Mouse (Mus musculus) hindlimb bud, embryonic 11.5 days (tissue): ENCODE measurements around the gene Flnc.
"Not testable (repeated sequence)": the region's sequence is repeated elsewhere in the genome, so short reads cannot be mapped to it uniquely, and the experiment has no call there.

Source experiments
- DNase-seq: peaks from one replicate; pipeline ENCODE4 v3.0.0-alpha.2; 2012; ENCODE audit warnings: low read depth, low spot score; ENCODE audit errors: extremely low spot score

Flnc gene

GRCm38 (mm10) chr6:29433038-29433803 is at the start of gene Flnc:
Flnc (plus strand) TSS chr6:29433256.
- DNase-seq = no peak

DNA sequence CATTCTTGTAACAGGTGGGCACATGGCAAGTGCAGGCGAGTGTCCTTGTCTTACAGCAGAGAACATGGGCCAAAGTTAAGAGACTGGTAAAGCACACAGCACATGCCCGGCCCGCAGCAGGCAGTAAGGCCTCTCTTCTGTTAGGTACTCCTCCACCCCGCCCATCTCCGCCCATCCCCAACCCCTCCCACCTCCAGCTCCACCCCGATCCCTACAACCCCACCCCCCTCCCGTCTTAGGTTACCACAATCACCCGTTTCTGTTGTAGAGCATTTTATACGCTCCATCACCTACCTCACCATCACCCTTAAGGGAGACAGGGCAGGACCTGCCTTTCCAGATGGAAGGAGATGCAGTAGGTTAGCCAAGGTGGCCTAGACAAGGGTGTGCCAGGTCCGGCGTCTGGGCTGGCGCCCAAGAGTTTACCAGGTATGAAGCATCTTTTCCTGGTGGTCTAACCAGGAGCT is 45.0 kb upstream of the Flnc start, which contains the start of gene Opn1sw:
Gene Opn1sw, minus strand, starts transcription at position 417 of the 467 bp plus-strand sequence.
- peak; percentile 18 for DNase-seq

DNA sequence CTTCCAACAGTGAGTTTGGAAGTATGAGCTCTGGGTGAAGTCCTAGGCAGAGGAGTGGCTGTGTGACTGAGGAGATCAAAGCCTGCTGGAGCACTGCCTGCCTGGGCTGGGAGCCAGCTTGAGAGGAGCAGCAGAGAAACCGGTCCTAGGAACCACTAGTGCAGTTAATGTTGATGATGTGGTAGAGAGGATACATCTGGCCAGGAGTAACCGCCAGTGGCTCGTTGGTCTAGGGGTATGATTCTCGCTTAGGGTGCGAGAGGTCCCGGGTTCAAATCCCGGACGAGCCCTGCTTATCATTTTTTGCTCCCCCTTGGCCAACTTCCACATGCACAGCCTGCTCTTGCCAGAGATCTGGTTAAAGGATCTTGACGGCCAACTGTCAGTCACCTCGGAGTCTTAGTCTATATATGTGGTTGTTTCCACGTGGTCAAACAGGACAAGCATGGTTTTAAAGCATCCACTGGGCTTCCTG is 44.4 kb upstream of the Flnc start:
- peak; percentile 39 for DNase-seq

- no peak for DNase-seq
Observed at GRCm38 (mm10) chr6:29389425-29389824, 43.6 kb upstream of the Flnc start.

DNA sequence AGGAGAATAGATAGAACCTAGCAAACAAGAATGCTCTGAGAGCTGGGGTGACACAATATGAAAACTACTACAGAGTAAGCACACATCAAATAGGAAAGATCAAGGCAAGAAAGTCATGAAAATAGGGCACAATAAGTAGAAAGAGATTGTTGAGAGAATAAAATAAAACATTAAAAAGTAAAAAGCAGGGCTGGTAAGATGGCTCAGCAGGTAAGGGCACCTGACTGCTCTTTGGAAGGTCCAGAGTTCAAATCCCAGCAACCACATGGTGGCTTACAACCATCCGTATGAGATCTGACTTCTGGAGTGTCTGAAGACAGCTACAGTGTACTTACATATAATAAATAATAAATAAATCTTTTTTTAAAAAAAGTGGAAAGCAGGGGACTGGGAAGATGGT is 42.6 kb upstream of the Flnc start:
- not testable (repeated sequence) for DNase-seq

DNA sequence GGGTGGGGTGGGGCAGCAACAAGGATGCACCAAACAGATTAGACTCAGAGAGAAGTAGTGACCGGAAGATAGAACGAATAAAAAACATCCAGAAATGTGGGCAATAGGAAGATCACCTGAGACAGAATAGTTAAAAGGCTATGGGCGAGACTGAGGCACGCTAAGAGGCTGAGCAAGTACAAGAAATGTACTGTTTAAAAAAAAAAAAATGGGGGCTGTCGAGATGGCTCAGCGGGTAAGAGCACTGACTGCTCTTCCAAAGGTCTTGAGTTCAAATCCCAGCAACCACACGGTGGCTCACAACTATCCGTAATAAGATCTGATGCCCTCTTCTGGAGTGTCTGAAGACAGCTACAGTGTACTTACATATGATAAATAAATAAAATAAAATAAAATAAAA is 41.8 kb upstream of the Flnc start:
- DNase-seq = not testable (repeated sequence)

GRCm38 (mm10) chr6:29391802-29392201 is 41.3 kb upstream of the Flnc start:
- no peak for DNase-seq

DNA sequence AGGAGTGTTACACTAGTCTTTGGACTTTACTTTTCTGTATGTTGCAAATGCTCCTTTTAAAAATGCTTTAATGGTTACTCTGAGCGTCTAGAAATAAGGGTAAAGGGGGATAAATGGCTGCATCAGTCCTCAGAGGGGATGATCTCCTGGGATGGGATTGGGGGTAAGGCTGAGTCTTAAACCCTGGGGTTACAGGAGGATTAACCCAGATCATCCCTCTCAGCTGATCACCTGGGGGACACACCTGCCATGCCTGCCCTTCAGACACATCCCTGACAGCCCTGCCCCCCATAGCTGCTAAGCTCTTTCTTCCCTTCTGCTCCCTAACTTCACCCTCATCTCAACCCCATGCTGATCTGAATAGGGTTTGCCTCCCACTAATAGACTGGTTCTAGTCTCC is 38.8 kb upstream of the Flnc start:
- DNase-seq = no peak

DNA sequence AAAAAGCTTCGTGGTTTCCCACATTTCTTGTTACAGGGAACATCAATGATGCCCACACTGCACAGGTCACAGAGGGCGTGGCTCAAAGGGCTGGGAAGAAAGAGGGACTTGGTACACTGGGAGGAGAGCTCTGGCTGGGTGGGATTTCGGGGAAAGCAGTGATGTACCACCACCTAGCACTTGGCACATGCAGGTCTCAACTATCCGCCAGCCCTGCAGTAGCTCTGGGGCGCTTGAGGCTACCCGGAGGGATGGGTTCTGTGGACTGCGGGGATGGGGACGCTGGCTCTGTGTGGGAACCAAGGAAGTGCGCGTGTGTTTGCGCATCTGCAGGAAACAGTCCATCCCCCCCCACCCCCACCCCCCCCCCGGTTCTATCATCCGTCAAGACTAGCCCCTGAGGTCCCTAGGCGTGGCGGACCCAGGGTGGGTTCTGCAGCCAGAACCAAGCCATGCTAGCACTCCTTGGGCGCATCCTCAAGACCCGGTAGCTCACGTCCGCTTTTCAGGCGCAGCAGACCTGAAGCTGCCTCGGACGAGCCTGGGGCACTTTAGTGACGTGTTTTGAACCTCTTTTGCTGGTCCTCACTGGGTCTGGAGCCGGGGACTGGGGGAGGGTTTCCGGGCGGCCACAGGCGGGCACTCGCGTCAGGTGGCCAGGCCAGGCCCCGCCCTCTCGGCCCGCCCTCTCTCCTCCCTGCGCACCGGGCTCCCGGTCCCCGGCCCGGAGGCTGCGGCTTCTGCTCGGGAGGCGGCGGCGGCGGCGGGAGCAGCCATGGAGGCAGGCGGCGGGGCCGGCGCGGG is 36.9 kb upstream of the Flnc start, which contains the start of gene Ccdc136:
Gene Ccdc136, plus strand, starts transcription at position 400 of the 804 bp plus-strand sequence.
- DNase-seq = no peak

GRCm38 (mm10) chr6:29396714-29397540 is 36.1 kb upstream of the Flnc start:
- DNase-seq = no peak

- DNase-seq = no peak
Observed at GRCm38 (mm10) chr6:29397575-29397974, 35.5 kb upstream of the Flnc start.

GRCm38 (mm10) chr6:29399851-29400250 is 33.2 kb upstream of the Flnc start:
- DNase-seq = no peak

DNA sequence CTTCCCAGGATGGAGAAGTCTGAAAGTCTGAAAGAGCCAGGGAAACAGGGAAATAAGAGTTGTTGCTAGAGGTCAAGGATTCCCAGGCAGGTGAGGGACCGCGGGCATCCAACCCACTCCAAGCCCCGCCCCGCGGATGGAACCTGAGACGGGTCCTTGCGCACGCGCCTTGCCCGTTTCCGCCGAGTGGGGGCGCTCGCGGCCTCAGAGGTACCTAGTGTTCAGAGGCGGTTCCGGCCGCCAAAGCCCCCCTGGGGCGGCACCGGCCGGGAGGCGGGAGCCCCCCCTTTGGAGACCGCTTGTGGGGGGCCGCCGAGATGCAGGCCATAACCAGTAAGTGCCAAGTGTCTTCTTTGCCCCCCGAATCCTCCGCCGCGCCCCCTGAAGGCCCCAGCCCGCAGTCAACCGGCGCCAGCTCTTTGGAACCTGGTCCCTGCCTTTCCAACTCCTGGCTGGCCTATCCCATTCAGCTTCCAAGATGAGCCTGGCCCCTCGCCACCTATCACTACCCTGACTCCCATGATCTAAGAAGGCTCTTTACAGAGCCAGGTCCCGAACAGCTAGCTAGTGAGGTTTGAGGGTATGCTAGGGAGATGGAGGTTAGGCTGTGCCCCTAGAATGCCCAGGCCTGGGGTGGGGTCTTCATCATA is 30.2 kb upstream of the Flnc start:
- no peak for DNase-seq

DNA sequence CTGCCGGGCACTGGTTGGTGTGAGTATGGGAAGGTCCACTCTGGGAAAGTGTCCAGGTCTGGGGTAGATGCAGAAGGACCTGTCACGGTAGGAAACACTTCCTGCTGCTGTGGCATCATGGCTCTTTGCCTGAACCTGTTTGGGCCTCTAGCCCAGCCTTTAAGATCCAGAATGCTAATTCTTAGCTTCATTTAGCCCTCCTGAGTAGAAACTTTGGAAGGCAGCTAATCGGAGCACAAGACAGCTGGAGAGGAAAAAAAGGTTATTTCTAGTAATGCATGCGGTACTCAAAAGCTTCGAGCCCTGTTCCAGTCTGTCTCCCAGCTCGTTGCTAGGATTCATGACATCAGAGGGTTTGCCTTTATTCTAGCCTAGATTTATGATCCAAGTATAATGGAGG is 26.6 kb upstream of the Flnc start:
- DNase-seq = no peak

GRCm38 (mm10) chr6:29415446-29415845 is 17.6 kb upstream of the Flnc start:
- no peak for DNase-seq

DNA sequence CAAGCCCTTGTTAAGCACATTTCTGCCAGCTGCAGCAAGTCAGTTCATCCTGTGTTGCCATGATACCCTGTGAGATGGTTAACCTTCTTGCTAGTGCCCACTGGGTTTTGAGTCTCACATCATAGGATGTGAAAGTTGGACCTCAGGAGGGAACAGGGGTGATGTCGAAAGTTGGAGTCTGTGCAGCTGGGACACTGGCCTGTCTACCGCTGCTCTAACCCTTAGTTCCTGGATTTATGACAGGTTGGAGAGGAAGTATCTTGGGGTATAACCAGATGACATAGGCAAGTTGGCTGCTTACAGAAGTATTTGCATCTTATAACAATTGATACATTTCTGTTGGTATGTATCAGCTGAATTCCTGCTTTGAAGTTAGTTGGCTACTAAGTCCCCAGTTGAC is 12.5 kb upstream of the Flnc start:
- no peak for DNase-seq

GRCm38 (mm10) chr6:29425118-29425517 is 7.9 kb upstream of the Flnc start:
- no peak for DNase-seq

DNA sequence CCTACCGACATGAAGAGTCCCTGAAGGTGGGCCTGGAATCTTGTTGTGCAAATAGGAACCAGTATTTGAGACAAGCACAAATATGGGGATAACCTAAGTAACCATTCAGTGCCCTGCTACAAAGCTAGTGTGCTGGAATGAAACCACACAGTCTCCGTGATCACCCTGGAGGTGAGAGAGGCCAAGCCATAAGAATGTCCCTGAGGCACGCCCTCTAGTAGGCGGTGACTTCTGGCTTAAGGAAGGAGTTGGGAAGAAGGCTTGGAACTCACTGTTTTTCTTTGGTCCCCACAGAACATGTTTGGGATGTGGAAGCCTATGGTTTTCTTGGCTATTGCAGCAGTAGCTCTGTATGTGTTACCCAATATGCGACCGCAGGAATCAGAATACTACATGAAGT is 6.7 kb upstream of the Flnc start:
- DNase-seq = no peak

DNA sequence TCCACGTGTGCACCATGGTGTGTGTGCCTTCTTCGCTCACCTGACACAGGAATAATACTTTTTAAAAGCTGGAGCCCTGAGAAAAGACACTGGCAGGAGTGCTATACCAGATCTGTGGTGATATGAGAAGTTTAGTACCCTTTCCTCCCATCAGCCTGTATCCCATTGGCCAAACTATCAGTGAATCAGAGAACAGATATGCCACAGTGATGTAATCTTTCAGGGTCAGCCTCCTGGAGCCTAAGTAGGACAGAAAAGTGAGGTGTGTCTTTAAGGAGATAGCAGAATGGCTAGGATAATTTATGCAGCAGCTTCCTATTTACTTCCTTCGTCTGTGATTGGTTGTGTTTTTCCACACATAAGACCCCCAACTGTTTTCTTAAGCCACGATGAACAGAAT is 4.9 kb upstream of the Flnc start:
- no peak for DNase-seq

- no peak for DNase-seq
Observed at GRCm38 (mm10) chr6:29430681-29431420, 2.2 kb upstream of the Flnc start.
